Mouse (Mus musculus) frontal cortex, postnatal 25 days (tissue): ENCODE results near the gene March5.

Experiments used
- DNase-seq, 2 experiments: peaks; one replicate each; pipeline ENCODE4 v3.0.0; 2022; ENCODE audit warnings: low spot score in 2 of 2

The March5 gene

DNA sequence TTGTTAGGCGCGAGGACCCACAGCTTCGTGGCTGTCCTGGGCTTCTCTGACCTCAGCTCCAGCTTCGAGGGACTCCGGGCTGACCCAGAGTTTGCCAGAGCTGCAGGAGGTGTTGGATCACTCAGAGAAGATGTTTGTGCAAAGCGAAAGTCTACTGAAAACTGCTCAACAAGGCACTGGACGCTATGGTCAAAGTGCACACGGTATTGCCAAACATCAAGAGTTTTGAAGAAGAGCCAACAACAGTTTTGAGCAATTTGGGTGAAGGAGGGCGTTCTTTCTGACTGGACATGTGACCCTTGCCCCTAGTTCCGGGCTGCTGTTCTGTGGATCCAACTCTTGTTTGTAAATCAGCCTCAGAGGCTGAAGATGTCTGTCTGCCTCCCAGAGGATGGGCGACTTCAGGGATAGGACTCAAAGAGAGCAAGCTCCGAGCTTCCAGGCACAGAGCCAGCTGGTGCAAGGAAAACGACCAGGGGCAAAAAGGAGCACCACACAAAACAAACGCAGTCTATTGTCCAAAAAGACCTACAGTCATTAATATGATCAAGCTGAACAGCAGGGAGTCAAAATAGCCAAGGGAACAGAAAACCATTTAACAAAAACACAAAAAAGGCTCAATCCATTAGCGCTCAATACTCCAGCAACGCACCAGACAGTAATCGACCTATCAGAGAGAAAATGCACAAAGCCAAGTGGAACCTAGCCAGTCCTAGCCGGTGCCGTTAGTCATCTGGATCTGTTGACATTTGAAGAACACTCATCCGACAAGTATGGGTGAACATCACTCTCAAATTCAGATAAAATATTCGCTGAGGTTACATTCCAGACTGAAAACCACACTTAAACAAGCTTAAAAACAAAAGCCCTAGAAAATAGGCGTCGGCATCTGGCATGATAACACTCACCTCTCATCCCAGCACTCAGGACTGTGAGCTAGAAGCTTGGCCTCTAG, 56.9 kb downstream of the March5 start:
- DNase-seq = no peak

DNA sequence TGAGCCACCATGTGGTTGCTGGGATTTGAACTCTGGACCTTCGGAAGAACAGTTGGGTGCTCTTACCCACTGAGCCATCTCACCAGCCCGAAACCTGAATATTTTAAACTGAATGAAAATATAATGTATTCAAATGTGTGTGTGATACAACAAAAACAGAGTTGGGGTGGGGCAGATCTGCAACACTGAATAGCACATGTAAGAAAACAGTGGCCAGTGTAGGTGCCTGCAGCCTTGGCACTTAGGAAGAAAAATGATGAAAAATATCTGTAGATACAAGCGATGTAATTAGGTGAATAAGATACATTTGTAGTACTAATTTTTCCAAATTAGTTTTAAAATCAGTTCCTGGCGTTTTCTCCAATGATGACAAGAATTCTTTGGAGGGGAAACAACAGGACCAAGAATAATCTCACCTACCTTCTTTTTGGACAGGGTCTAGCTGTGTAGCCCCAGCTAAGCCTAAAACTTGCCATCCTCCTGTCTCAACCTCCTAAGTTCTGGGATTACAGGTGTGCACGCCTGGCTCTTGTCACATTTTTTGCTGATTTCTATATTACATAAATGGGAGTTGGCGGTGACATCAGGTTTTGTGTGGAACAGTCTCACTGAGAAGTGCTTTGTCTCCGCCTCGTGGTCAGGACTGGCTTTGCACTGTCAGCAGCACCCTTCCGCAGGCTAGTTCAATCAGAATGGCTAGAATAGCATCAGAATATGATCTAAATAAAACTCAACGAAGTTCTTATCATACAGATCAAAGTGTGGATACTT, 58.2 kb downstream of the March5 start:
- peak; percentile 92 to 93 for DNase-seq

DNA sequence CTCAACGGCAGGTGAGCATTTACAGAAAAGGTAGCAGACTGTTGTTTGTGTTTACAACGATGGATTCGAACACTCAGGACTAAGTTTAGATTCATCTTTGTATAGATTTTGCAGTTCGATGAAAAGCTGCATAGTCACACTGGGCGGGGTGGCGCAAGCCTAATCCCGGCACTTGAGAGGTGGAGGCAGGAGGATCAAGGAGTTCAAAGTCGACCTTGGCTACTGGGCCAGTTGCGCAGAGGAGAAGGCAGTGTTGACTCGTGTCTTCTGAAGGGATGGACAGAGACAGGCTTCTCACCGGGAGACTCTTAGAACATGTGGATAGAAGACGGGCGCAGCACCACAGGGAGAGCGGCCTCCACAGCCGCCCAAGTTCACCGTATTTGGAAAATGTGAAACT, 61.8 kb downstream of the March5 start:
- DNase-seq = no peak
